Comparison of ENCODE assay signal across 8 mouse cellular contexts in the genomic region with DNA sequence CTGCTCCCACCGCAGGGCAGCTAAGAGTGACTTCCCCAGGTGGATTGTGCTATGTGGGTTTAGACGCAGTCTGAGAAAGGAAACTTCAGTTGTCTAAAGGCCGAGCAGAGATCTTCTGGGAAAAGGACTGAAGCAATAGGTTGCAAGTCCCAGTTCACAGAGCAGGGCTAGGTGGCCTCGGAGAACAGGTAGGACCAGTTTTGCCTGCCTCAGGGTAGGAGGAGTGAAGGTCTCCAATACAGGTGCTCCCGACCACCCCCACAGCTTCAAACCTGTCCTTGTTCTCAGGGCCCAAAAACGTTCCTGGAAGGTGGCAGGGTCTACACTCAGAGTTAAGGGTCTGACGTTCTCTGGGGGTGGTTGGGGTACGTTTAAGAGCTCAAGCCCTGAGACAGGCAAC. TPM values are rescaled to one million over a fixed set of nuclear protein-coding genes. Genes with fewer than 3 reads are reported as not detected.
DNase-seq lines count a peak whose midpoint lies in the region; ATAC-seq lines count a peak whose summit lies in the region.

Chmp4b (plus strand) TSS at position 343 of the 400 bp plus-strand sequence.

- 0 out of 2 replicates have a peak, but pooled peaks cover 2% of the 10 kb centered on the region for H3K9me3 ChIP-seq in forebrain, embryonic 16.5 days (ENCODE audit: control insufficient read depth, low read length)
- H3K9me3 ChIP-seq in hindbrain, embryonic 13.5 days: no peaks in the 10 kb centered on the region
- H3K9me3 ChIP-seq in midbrain, embryonic 11.5 days (ENCODE audit: control insufficient read depth, low read length): no peaks in the 10 kb centered on the region

- peak; percentile 73 to 76 for DNase-seq in urinary bladder, adult 18-20 months (ENCODE audit: low spot score in 2 of 2)
- DNase-seq in urinary bladder, postnatal 4 days (ENCODE audit: low spot score in 2 of 2): no peak
- DNase-seq in left cerebral cortex, postnatal 25 days (ENCODE audit: low spot score in 2 of 2): no peak
- no peak for DNase-seq in midbrain, embryonic 11.5 days (ENCODE audit: low spot score, missing footprints)
- DNase-seq in cerebellum, adult 18-20 months: no peak
- DNase-seq in cerebellum, adult 9-11 months: no peak

- no peak within 1 kb of the TSS for H3K4me2 ChIP-seq in forebrain, embryonic 16.5 days (ENCODE audit: low read length)
- no peak within 1 kb of the TSS for H3K4me2 ChIP-seq in hindbrain, embryonic 13.5 days
- no peak within 1 kb of the TSS for H3K4me2 ChIP-seq in midbrain, embryonic 11.5 days

- H3K27ac ChIP-seq in forebrain, embryonic 16.5 days (ENCODE audit: low read length): no peak within 1 kb of the TSS
- H3K27ac ChIP-seq in hindbrain, embryonic 13.5 days: no peak within 1 kb of the TSS
- H3K27ac ChIP-seq in midbrain, embryonic 11.5 days (ENCODE audit: low read depth, low read length): no peak within 1 kb of the TSS

- no peak within 1 kb of the TSS for H3K9ac ChIP-seq in forebrain, embryonic 16.5 days (replicated peaks; ENCODE audit: low read depth, low read length)
- H3K9ac ChIP-seq in hindbrain, embryonic 13.5 days: no peak within 1 kb of the TSS
- H3K9ac ChIP-seq in midbrain, embryonic 11.5 days (ENCODE audit: low read length): no peak within 1 kb of the TSS

- H3K4me1 ChIP-seq in forebrain, embryonic 16.5 days (replicated peaks; ENCODE audit: control insufficient read depth, insufficient read depth, low read length): peaks cover 2% of the 10 kb centered on the region; the same call in 1 of the 2 replicates
- 0 out of 2 replicates have a peak, but pooled peaks cover 2% of the 10 kb centered on the region for H3K4me1 ChIP-seq in hindbrain, embryonic 13.5 days (replicated peaks)
- H3K4me1 ChIP-seq in midbrain, embryonic 11.5 days (ENCODE audit: control insufficient read depth, insufficient read depth, low read length): peaks cover 5% of the 10 kb centered on the region; the same call in 1 of the 2 replicates

- intact Hi-C loops in left cerebral cortex, postnatal 25 days (cut with DNase I): no loop called here

- H3K27me3 ChIP-seq in forebrain, embryonic 16.5 days (replicated peaks; ENCODE audit: control insufficient read depth, insufficient read depth, low read length): no peaks in the 10 kb centered on the region
- no peaks in the 10 kb centered on the region for H3K27me3 ChIP-seq in hindbrain, embryonic 13.5 days
- H3K27me3 ChIP-seq in midbrain, embryonic 11.5 days (ENCODE audit: control insufficient read depth, insufficient read depth, low read length): no peaks in the 10 kb centered on the region

- H3K4me3 ChIP-seq in forebrain, embryonic 16.5 days (replicated peaks; ENCODE audit: low read length): no peak within 1 kb of the TSS
- no peak within 1 kb of the TSS for H3K4me3 ChIP-seq in hindbrain, embryonic 13.5 days
- no peak within 1 kb of the TSS for H3K4me3 ChIP-seq in midbrain, embryonic 11.5 days (ENCODE audit: low read depth, low read length)

- 64% methylated on average over 8 of the region's 8 CpGs for WGBS in forebrain, embryonic 16.5 days
- WGBS in hindbrain, embryonic 13.5 days: 56% methylated on average over 8 of the region's 8 CpGs
- 67% methylated on average over 8 of the region's 8 CpGs for WGBS in midbrain, embryonic 11.5 days

- no peak for ATAC-seq in forebrain, embryonic 16.5 days
- ATAC-seq in hindbrain, embryonic 13.5 days (ENCODE audit: low FRiP score): no peak
- no peak for ATAC-seq in midbrain, embryonic 11.5 days (ENCODE audit: low FRiP score)

- peaks cover 1% of the 10 kb centered on the region; the same call in 1 of the 2 replicates for H3K36me3 ChIP-seq in forebrain, embryonic 16.5 days (ENCODE audit: control insufficient read depth, insufficient read depth)
- H3K36me3 ChIP-seq in hindbrain, embryonic 13.5 days: peaks cover 5% of the 10 kb centered on the region
- no peaks in the 10 kb centered on the region; the same call in 1 of the 2 replicates for H3K36me3 ChIP-seq in midbrain, embryonic 11.5 days (ENCODE audit: control insufficient read depth, insufficient read depth, low read length)

RNA-seq across cellular contexts. Expression of gene Chmp4b, which starts in this region (rescaled TPM):
- polyA plus RNA-seq in forebrain, embryonic 16.5 days (2015; fragmentation: Nextera tagmentation; extraction: Ambion mirVana): 18.5 and 19.5 TPM in 2 replicates
- 29.0 and 30.4 TPM in 2 replicates for polyA plus RNA-seq in hindbrain, embryonic 13.5 days (2015; fragmentation: Nextera tagmentation; extraction: Ambion mirVana)
- 100 to 1,000 TPM; 215 to 218 TPM for total RNA-seq in left cerebral cortex, postnatal 25 days (2021)
- polyA plus RNA-seq in midbrain, embryonic 11.5 days (2014; fragmentation: Nextera tagmentation; extraction: Ambion mirVana): 12.7 and 14.0 TPM in 2 replicates

Comparison
In these comparisons a context has a peak if more than half of its experiments do, and no peak if none do; other contexts are left out.
1. DNase-seq: peak in urinary bladder, adult 18-20 months (2 of 2); none in urinary bladder, postnatal 4 days (0 of 2), left cerebral cortex, postnatal 25 days (0 of 2), midbrain, embryonic 11.5 days (single experiment), cerebellum, adult 18-20 months (0 of 2) and cerebellum, adult 9-11 months (single experiment).